Mouse (Mus musculus) NIH3T3 (cell line): ENCODE data around the gene Car14.
A peak's percentile ranks its signal among the peaks of the same experiment; 100 is the strongest.

Experiments used
- DNase-seq: peaks from one replicate; pipeline ENCODE4 v3.0.0-alpha.2; 2012; ENCODE audit warnings: low read depth

The Car14 gene

DNA sequence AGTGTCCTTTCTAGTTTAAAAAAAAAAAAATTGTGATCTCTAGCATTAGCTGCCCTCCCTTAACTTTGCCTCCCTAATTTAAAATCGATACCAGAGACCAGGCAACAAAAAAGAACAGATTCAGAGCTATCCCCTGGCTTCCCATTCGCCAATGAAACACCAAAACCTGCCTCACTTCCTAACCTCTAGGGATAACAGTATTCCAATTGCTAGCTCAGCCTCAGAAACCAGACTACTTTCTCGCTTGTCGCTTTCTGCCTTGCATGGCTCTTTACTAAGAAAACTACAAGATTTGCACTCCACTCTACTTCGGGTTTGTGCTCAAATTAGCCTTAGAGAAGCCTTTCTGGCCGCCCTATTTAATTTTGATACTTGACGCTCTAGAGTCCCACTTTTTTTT lies 48.4 kb downstream of the Car14 start:
- DNase-seq, result no peak

DNA sequence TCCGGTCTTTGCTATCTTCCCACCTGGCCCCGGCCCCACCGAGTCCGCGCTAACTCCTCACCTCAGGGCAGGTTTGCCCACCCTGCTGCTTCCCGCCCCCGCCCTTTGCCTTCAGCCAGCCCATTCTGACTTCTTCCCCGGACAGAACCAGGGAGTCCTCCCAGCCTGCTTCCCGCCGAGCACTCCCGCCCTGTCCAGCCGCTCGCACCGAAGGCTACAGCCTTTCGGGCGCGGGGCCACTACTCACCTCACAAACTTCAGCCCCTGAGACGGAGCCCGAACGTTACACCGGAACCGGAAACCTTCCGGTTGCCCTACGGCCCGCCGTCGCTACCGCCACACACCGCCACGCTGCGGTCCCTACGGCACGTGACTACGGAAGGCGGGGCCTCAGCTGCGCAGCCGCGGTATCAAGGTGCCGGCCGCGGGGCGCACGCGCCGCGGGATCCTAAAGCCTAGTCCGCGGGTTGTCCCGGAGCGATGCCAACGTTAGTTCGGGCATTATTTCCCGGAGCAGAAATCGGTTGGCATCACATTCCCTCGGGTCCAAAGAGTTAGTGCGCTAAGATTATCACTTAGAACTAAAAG lies 48.9 kb downstream of the Car14 start, which contains the start of gene Prpf3:
TSS of gene Prpf3 (minus strand) at position 384 of the 588 bp plus-strand sequence.
- DNase-seq, result peak; percentile 97

DNA sequence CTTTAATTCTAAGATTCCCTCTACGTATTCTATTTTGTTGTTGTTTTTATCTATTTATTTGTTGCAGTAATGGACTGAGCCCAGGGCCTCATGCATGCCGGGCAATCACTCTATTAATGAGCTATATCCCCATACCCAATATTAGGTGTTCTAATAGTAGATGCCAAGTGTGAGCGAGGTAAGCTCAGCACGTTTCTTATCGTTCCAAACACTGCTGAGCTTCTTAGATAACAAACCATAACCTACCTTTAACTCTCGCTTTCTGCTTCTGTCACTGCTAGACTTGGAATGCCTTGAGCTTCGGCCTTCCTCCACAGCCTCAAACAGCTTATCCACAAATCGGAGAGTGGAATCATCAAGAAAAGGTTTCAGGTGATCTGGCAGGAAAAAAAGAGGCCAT lies 53.2 kb downstream of the Car14 start:
- no peak for DNase-seq

DNA sequence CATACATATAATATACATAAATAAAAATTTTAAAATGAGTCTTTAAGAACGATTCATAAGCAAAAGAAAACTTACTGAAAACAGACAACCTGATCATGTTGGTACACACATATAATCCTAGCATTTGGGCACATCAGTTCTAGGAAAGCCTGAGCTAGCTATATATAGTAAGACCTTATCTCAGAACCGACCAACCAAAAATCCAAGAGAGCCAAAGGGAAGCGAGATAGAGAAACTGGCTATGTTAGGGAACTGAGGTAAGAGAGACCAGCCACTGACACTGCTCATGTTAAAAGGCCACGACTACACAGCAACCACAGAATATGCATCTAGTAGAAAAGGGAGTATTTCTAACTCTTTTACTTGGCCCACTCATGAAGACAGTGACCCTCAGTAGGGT lies 53.9 kb downstream of the Car14 start:
- DNase-seq, result no peak
